Mouse (Mus musculus) C2C12 (cell line): ENCODE measurements around the gene Zfp661. TPM values are rescaled to one million over a fixed set of nuclear protein-coding genes. Genes with fewer than 3 reads are reported as not detected.

Source experiments
- H3K27me3 ChIP-seq: one replicate; pipeline ENCODE4 v1.6.1; 2011; ENCODE audit not compliant: control insufficient read depth, insufficient read depth, insufficient read length
- H3K36me3 ChIP-seq: one replicate; pipeline ENCODE4 v1.6.1; 2011; ENCODE audit not compliant: control insufficient read depth, insufficient read depth
- H3K4me3 ChIP-seq: one replicate; pipeline ENCODE4 v1.5.1; 2011; ENCODE audit warnings: mild to moderate bottlenecking, control low read depth; ENCODE audit not compliant: poor library complexity, insufficient read depth, severe bottlenecking
- H3K79me2 ChIP-seq: one replicate; pipeline ENCODE4 v1.6.1; 2011; ENCODE audit not compliant: control insufficient read depth, insufficient read depth
- H3K79me3 ChIP-seq: one replicate; pipeline ENCODE4 v1.6.1; 2011; ENCODE audit warnings: low read depth, control low read depth
- H3ac ChIP-seq: one replicate; pipeline ENCODE3; 2011; ENCODE audit warnings: low read depth; ENCODE audit not compliant: control insufficient read depth, insufficient read length
- CEBPB ChIP-seq: IDR thresholded peaks from one replicate; pipeline ENCODE4 v1.6.1; 2011; ENCODE audit warnings: low read depth, mild to moderate bottlenecking, control low read depth, moderate library complexity
- CTCF ChIP-seq: IDR thresholded peaks from one replicate; pipeline ENCODE4 v1.5.1; 2011; ENCODE audit not compliant: control insufficient read depth, insufficient read depth, insufficient read length
- FOSL1 ChIP-seq: IDR thresholded peaks from one replicate; pipeline ENCODE4 v1.8.0; 2011; ENCODE audit warnings: mild to moderate bottlenecking, low read length; ENCODE audit not compliant: poor library complexity, insufficient read depth, severe bottlenecking
- MAX ChIP-seq: IDR thresholded peaks from one replicate; pipeline ENCODE4 v1.6.1; 2011; ENCODE audit warnings: mild to moderate bottlenecking, control low read depth
- MYOD1 ChIP-seq: IDR thresholded peaks from one replicate; pipeline ENCODE4 v1.6.1; 2011; ENCODE audit warnings: low read depth; ENCODE audit not compliant: control insufficient read depth, insufficient read length
- MYOG ChIP-seq: IDR thresholded peaks from one replicate; pipeline ENCODE4 v1.6.1; 2011; ENCODE audit not compliant: control insufficient read depth, insufficient read length; ENCODE audit errors: extremely low read depth
- USF1 ChIP-seq: IDR thresholded peaks from one replicate; pipeline ENCODE4 v1.6.1; 2011; ENCODE audit warnings: low read depth, mild to moderate bottlenecking, control low read depth, moderate library complexity
- long read RNA-seq, 2 experiments: library from polyadenylated mRNA; unstranded; transcript quantifications; one replicate each; pipeline ENCODE4 v2.0.0; 2019 to 2020
- polyA plus RNA-seq: library from polyadenylated mRNA; unstranded; fragments of >200 nt; fragmentation: generic; extraction: Trizol; gene quantifications from one replicate; pipeline ENCODE4 v1.2.1, GENCODE M21; 2012; ENCODE audit warnings: missing spikeins

Gene Zfp661
- polyA plus RNA-seq, result 0.89 TPM
- long read RNA-seq, experiment 1, partial matches to known transcripts, result 0 of 1 reads
- long read RNA-seq, experiment 1, other reads (novel, unspliced or antisense), result 1 of 1 reads
- long read RNA-seq, experiment 2, partial matches to known transcripts, result 3 of 8 reads
- long read RNA-seq, experiment 2, other reads (novel, unspliced or antisense), result 5 of 8 reads

GRCm38 (mm10) chr2:127586694-127587513 lies at the start of gene Zfp661, which contains the start of gene Mrps5:
Gene Zfp661, minus strand, starts transcription at chr2:127587094.
Gene Mrps5, plus strand, starts transcription at chr2:127587222.
- Histone ChIP-seq H3K79me2 (peaks cover 47% of the 10 kb centered on the region), H3K27me3 (no peaks in the 10 kb centered on the region), H3ac (peak within 1 kb of the TSS; percentile 98), H3K79me3 (peaks cover 28% of the 10 kb centered on the region), H3K36me3 (no peaks in the 10 kb centered on the region), H3K4me3 (peak within 1 kb of the TSS; percentile 98)
- TF ChIP-seq FOSL1 (no peak), MAX (peak; percentile 99)

- H3K79me3 ChIP-seq, result no peaks in the 10 kb centered on the region
- H3K36me3 ChIP-seq, result no peaks in the 10 kb centered on the region
- TF ChIP-seq MYOG, result no peak
- no peak for TF ChIP-seq CTCF
- TF ChIP-seq USF1, result no peak
- TF ChIP-seq CEBPB, result no peak
- no peak for TF ChIP-seq MAX
- TF ChIP-seq MYOD1, result no peak
- TF ChIP-seq FOSL1, result no peak
- H3K4me3 ChIP-seq, result no peak overlapping the region
- peaks cover 9% of the 10 kb centered on the region for H3K27me3 ChIP-seq
- H3ac ChIP-seq, result no peak overlapping the region
- no peaks in the 10 kb centered on the region for H3K79me2 ChIP-seq
Measured at GRCm38 (mm10) chr2:127635581-127635980, 48.7 kb upstream of the Zfp661 start.

- Histone ChIP-seq H3ac (no peak overlapping the region), H3K36me3 (no peaks in the 10 kb centered on the region), H3K79me3 (no peaks in the 10 kb centered on the region), H3K79me2 (no peaks in the 10 kb centered on the region), H3K27me3 (peaks cover 9% of the 10 kb centered on the region), H3K4me3 (no peak overlapping the region)
- TF ChIP-seq FOSL1 (no peak), MAX (no peak), CTCF (no peak), MYOG (no peak), USF1 (no peak), MYOD1 (no peak), CEBPB (no peak)
Measured at GRCm38 (mm10) chr2:127632601-127633000, 45.7 kb upstream of the Zfp661 start.

- H3K27me3 ChIP-seq, result peaks cover 22% of the 10 kb centered on the region
- no peak overlapping the region for H3K4me3 ChIP-seq
- H3K79me2 ChIP-seq, result no peaks in the 10 kb centered on the region
- no peak for TF ChIP-seq FOSL1
- no peak for TF ChIP-seq CTCF
- no peak for TF ChIP-seq USF1
- no peak for TF ChIP-seq MYOG
- no peak for TF ChIP-seq CEBPB
- no peak for TF ChIP-seq MAX
- TF ChIP-seq MYOD1, result no peak
- no peaks in the 10 kb centered on the region for H3K36me3 ChIP-seq
- no peak overlapping the region for H3ac ChIP-seq
- no peaks in the 10 kb centered on the region for H3K79me3 ChIP-seq
Measured at GRCm38 (mm10) chr2:127627990-127628570, 41.2 kb upstream of the Zfp661 start.

GRCm38 (mm10) chr2:127627354-127627753 lies 40.5 kb upstream of the Zfp661 start:
- no peak for TF ChIP-seq MAX
- no peak for TF ChIP-seq MYOD1
- no peak for TF ChIP-seq USF1
- no peak for TF ChIP-seq CTCF
- TF ChIP-seq FOSL1, result no peak
- no peak for TF ChIP-seq CEBPB
- TF ChIP-seq MYOG, result no peak
- Histone ChIP-seq H3K27me3 (peaks cover 19% of the 10 kb centered on the region), H3K79me2 (no peaks in the 10 kb centered on the region), H3K36me3 (no peaks in the 10 kb centered on the region), H3K79me3 (no peaks in the 10 kb centered on the region), H3K4me3 (no peak overlapping the region), H3ac (no peak overlapping the region)
